Mouse (Mus musculus) liver, embryonic 14.5 days (tissue): ENCODE data around the gene Dhx58. TPM values are rescaled to one million over a fixed set of nuclear protein-coding genes. Genes with fewer than 3 reads are reported as not detected.

ENCODE experiments used
- ATAC-seq: fragments of 200-750 bp; cut with Nextera tagmentation; 2 replicates; pipeline ENCODE4 v1.8.0; 2017; ENCODE audit warnings: moderate number of reproducible peaks, mild to moderate bottlenecking, moderate library complexity; ENCODE audit not compliant: insufficient read depth
- DNase-seq, 3 experiments: peaks; one replicate each; pipeline ENCODE4 v3.0.0-alpha.2; 2012 to 2013; ENCODE audit warnings: low read depth in 3 of 3, low spot score in 3 of 3
- H3K27ac ChIP-seq: fragments of 300-500 bp; sonication (generic); 2 replicates; pipeline ENCODE4 v1.5.1; 2014; ENCODE audit warnings: moderate library complexity, mild to moderate bottlenecking, control low read depth, inconsistent platforms
- H3K27me3 ChIP-seq: fragments of 300-500 bp; sonication (generic); 2 replicates; pipeline ENCODE4 v1.6.1; 2014; ENCODE audit warnings: mild to moderate bottlenecking, low read length, moderate library complexity; ENCODE audit not compliant: control insufficient read depth, insufficient read depth
- H3K36me3 ChIP-seq: fragments of 300-500 bp; sonication (generic); replicated peaks from 2 replicates; pipeline ENCODE4 v1.6.1; 2014; ENCODE audit warnings: low read depth; ENCODE audit not compliant: control insufficient read depth, insufficient read depth
- H3K4me1 ChIP-seq, 2 experiments: fragments of 200-500 bp in 1 of 2; fragments of 300-500 bp in 1 of 2; sonication (generic) in 1 of 2; replicated peaks; 2 replicates each; pipeline ENCODE4 v1.6.1; 2012 to 2014; ENCODE audit warnings: antibody characterized with exemption in 1 of 2, inconsistent platforms in 1 of 2, low read length in 1 of 2; ENCODE audit not compliant: control insufficient read depth in 2 of 2, insufficient read depth in 2 of 2
- H3K4me2 ChIP-seq: fragments of 300-500 bp; sonication (generic); 2 replicates; pipeline ENCODE4 v1.6.1; 2014; ENCODE audit warnings: low read depth, mild to moderate bottlenecking, control low read depth, moderate library complexity
- H3K4me3 ChIP-seq, 2 experiments: fragments of 200-500 bp in 1 of 2; fragments of 300-500 bp in 1 of 2; sonication (generic) in 1 of 2; 2 replicates each; pipeline ENCODE4 v1.5.1; 2012 to 2014; ENCODE audit warnings: low read depth in 2 of 2, low read length in 2 of 2, mild to moderate bottlenecking in 2 of 2, control low read depth in 1 of 2, inconsistent platforms in 1 of 2, moderate library complexity in 1 of 2; ENCODE audit not compliant: insufficient read depth in 1 of 2
- H3K9ac ChIP-seq: fragments of 300-500 bp; sonication (generic); replicated peaks from 2 replicates; pipeline ENCODE4 v1.6.1; 2014; ENCODE audit warnings: mild to moderate bottlenecking, control low read depth, moderate library complexity
- H3K9me3 ChIP-seq: fragments of 300-500 bp; sonication (generic); 2 replicates; pipeline ENCODE4 v1.6.1; 2016; ENCODE audit warnings: low read length, mixed read lengths; ENCODE audit not compliant: control insufficient read depth
- CTCF ChIP-seq: IDR thresholded peaks from 2 replicates; pipeline ENCODE4 v1.5.1; 2016; ENCODE audit warnings: antibody characterized with exemption, low read depth, control low read depth
- EP300 ChIP-seq: IDR thresholded peaks from 2 replicates; pipeline ENCODE4 v1.6.1; 2016; ENCODE audit warnings: antibody characterized with exemption, low read depth
- WGBS: fragments of 180-500 bp; shearing (Covaris S2); extraction: QIAGEN DNeasy Blood & Tissue Kit; methylation state at CpG from one replicate; pipeline ENCODE4 v1.1.7; 2014; ENCODE audit not compliant: insufficient replicate concordance; 5-methylcytosine and 5-hydroxymethylcytosine counted together
- polyA plus RNA-seq, 2 experiments: library from polyadenylated mRNA; depleted of rRNA in 1 of 2; stranded (reverse) in 1 of 2; unstranded in 1 of 2; fragments of >200 nt; fragmentation: Nextera tagmentation in 1 of 2; extraction: Ambion mirVana in 1 of 2; gene quantifications; 2 replicates each; pipeline versions ENCODE4 v1.2.1 to v1.2.3; 2012 to 2014

The Dhx58 gene
- polyA plus RNA-seq, 2 experiments: 1.6 to 1.7 TPM

GRCm38 (mm10) chr11:100711783-100712615 lies 7.9 kb upstream of the Dhx58 start, which contains the start of gene Kat2a:
Kat2a (minus strand) TSS chr11:100712465.
- no peaks in the 10 kb centered on the region for H3K9me3 ChIP-seq
- peak within 1 kb of the TSS; percentile 67 for H3K27ac ChIP-seq
- peaks cover 21% of the 10 kb centered on the region for H3K36me3 ChIP-seq
- peaks cover 25 to 33% of the 10 kb centered on the region in 2 experiments for H3K4me1 ChIP-seq
- peak; percentile 63 for ATAC-seq
- 2% methylated on average over 48 of the region's 48 CpGs for WGBS
- H3K4me3 ChIP-seq: peak within 1 kb of the TSS; percentile 68 to 90
- peak; percentile 44 to 55 (median 51) for DNase-seq
- peak within 1 kb of the TSS; percentile 91 for H3K9ac ChIP-seq
- no peaks in the 10 kb centered on the region for H3K27me3 ChIP-seq
- TF ChIP-seq EP300 (no peak), CTCF (no peak)
- peak within 1 kb of the TSS; percentile 97 for H3K4me2 ChIP-seq

- H3K4me3 ChIP-seq: no peak overlapping the region
- no peak overlapping the region for H3K27ac ChIP-seq
- peaks cover 25 to 33% of the 10 kb centered on the region in 2 experiments for H3K4me1 ChIP-seq
- no peak overlapping the region for H3K4me2 ChIP-seq
- no peaks in the 10 kb centered on the region for H3K9me3 ChIP-seq
- ATAC-seq (no peak), DNase-seq (no peak)
- TF ChIP-seq CTCF (no peak), EP300 (no peak)
- no peaks in the 10 kb centered on the region for H3K27me3 ChIP-seq
- H3K9ac ChIP-seq: no peak overlapping the region
- peaks cover 13% of the 10 kb centered on the region for H3K36me3 ChIP-seq
- WGBS: 73% methylated on average over 4 of the region's 4 CpGs
Observed at GRCm38 (mm10) chr11:100710977-100711376, 6.9 kb upstream of the Dhx58 start.

- Histone ChIP-seq H3K27me3 (no peaks in the 10 kb centered on the region), H3K9me3 (no peaks in the 10 kb centered on the region), H3K27ac (no peak overlapping the region), H3K36me3 (peaks cover 9% of the 10 kb centered on the region), H3K4me3 (no peak overlapping the region), H3K4me2 (no peak overlapping the region), H3K4me1 (peaks cover 25 to 33% of the 10 kb centered on the region in 2 experiments), H3K9ac (no peak overlapping the region)
- no peak for TF ChIP-seq EP300
- no peak for TF ChIP-seq CTCF
- DNase-seq: no peak
- no peak for ATAC-seq
- WGBS: 87% methylated on average over 15 of the region's 15 CpGs
Observed at GRCm38 (mm10) chr11:100710528-100710927, 6.5 kb upstream of the Dhx58 start.

GRCm38 (mm10) chr11:100709201-100709810 lies 5.2 kb upstream of the Dhx58 start:
- Histone ChIP-seq H3K9ac (no peak overlapping the region), H3K9me3 (no peaks in the 10 kb centered on the region), H3K4me3 (no peak overlapping the region), H3K27ac (no peak overlapping the region), H3K27me3 (no peaks in the 10 kb centered on the region), H3K4me2 (no peak overlapping the region), H3K36me3 (peaks cover 3% of the 10 kb centered on the region), H3K4me1 (peaks cover 21 to 25% of the 10 kb centered on the region in 2 experiments)
- DNase-seq (no peak), ATAC-seq (no peak)
- TF ChIP-seq CTCF (no peak), EP300 (no peak)
- 78% methylated on average over 9 of the region's 9 CpGs for WGBS
